24 mouse cellular contexts compared by ENCODE assay signal in the genomic region with DNA sequence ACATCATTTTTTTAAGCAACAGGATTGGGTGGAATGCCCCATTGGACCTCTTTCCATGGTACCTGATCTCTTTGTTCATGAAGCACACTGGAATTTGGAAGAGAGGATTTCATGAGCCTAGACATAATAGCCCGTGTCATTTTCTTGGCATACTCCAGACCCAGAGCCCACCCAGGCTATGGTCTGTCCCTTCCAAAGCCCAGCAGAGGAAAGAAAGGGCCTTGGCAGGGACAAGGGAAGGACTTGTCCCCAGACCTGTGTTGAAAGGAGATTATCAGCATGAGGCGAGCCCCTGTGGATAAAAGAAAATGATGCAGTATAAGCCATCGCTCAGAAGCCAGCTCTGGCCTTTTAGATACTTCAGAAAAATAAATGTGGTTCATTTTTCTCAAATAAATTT.
A peak's percentile ranks its signal among the peaks of the same experiment; 100 is the strongest.
DNase-seq lines count a peak whose midpoint lies in the region; ATAC-seq lines count a peak whose summit lies in the region.
"Had no signal": no experiment of that assay in that cellular context is flagged by ENCODE, and none has a peak within 500 bp of the region (broad histone marks: within the 10 kb centered on the region; RNA-seq: fewer than 3 reads in every experiment).

No protein-coding gene starts in this region.

- peak; percentile 32 to 62 for DNase-seq in cerebellum, postnatal 14 days
- DNase-seq in cerebellum, adult 11-12 months, result no peak
- no peak for DNase-seq in hindbrain, embryonic 14.5 days (ENCODE audit: low spot score)
- no peak for DNase-seq in hindbrain, embryonic 10.5 days (ENCODE audit: low spot score)
- no peak for DNase-seq in thymus, postnatal 25 days
- DNase-seq: adrenal gland, postnatal 25 days; cerebellum, adult 8-10 months; forebrain, postnatal 0 days; heart, postnatal 36 days; kidney, adult 8-10 months; kidney, postnatal 4 days; liver, embryonic 13.5 days; lung, adult 2 months; lung, postnatal 10 days; thymus, adult 2 months; thymus, postnatal 4 days had no signal

- no peak overlapping the region for H3K9ac ChIP-seq in hindbrain, embryonic 14.5 days
- no peak overlapping the region for H3K9ac ChIP-seq in midbrain, embryonic 16.5 days (ENCODE audit: low read depth, low read length)
- no peak overlapping the region for H3K9ac ChIP-seq in midbrain, embryonic 15.5 days
- H3K9ac ChIP-seq: forebrain, postnatal 0 days; limb, embryonic 15.5 days; liver, embryonic 13.5 days had no signal

- no peak overlapping the region for H3K4me2 ChIP-seq in hindbrain, embryonic 14.5 days (replicated peaks)
- no peak overlapping the region for H3K4me2 ChIP-seq in midbrain, embryonic 16.5 days (ENCODE audit: low read length)
- H3K4me2 ChIP-seq in midbrain, embryonic 15.5 days, result no peak overlapping the region
- H3K4me2 ChIP-seq: limb, embryonic 15.5 days; liver, embryonic 13.5 days had no signal

- H3K36me3 ChIP-seq in hindbrain, embryonic 14.5 days (replicated peaks; ENCODE audit: control insufficient read depth, insufficient read depth), result no peaks in the 10 kb centered on the region
- H3K36me3 ChIP-seq in hindbrain, embryonic 10.5 days, result no peaks in the 10 kb centered on the region
- no peaks in the 10 kb centered on the region for H3K36me3 ChIP-seq in midbrain, embryonic 16.5 days (ENCODE audit: control insufficient read depth, insufficient read depth, low read length)
- no peaks in the 10 kb centered on the region for H3K36me3 ChIP-seq in midbrain, embryonic 15.5 days (replicated peaks)
- H3K36me3 ChIP-seq: limb, embryonic 15.5 days; liver, embryonic 13.5 days had no signal

- peak; percentile 69; the same call in 1 of the 2 replicates for ATAC-seq in hindbrain, embryonic 14.5 days (ENCODE audit: low FRiP score)
- peak; percentile 73; the same call in 1 of the 2 replicates for ATAC-seq in midbrain, embryonic 16.5 days
- ATAC-seq in midbrain, embryonic 15.5 days (replicated peaks), result no peak
- ATAC-seq: CD4-positive, CD25-positive, alpha-beta regulatory T cell, adult 4 months; forebrain, postnatal 0 days; intestine, embryonic 16.5 days had no signal

- H3K27me3 ChIP-seq in hindbrain, embryonic 14.5 days (ENCODE audit: control insufficient read depth, insufficient read depth, low read length), result no peaks in the 10 kb centered on the region
- no peaks in the 10 kb centered on the region for H3K27me3 ChIP-seq in hindbrain, embryonic 10.5 days (ENCODE audit: insufficient read depth, poor library complexity, severe bottlenecking)
- H3K27me3 ChIP-seq in midbrain, embryonic 16.5 days (ENCODE audit: control insufficient read depth, insufficient read depth, low read depth, low read length), result no peaks in the 10 kb centered on the region
- H3K27me3 ChIP-seq in midbrain, embryonic 15.5 days (replicated peaks), result no peaks in the 10 kb centered on the region
- H3K27me3 ChIP-seq: liver, embryonic 13.5 days had no signal

- H3K9me3 ChIP-seq in hindbrain, embryonic 14.5 days (ENCODE audit: control insufficient read depth, low read length), result no peaks in the 10 kb centered on the region
- no peaks in the 10 kb centered on the region for H3K9me3 ChIP-seq in hindbrain, embryonic 10.5 days
- no peaks in the 10 kb centered on the region for H3K9me3 ChIP-seq in midbrain, embryonic 16.5 days (replicated peaks; ENCODE audit: control insufficient read depth, low read length, poor library complexity, severe bottlenecking)
- H3K9me3 ChIP-seq in midbrain, embryonic 15.5 days, result no peaks in the 10 kb centered on the region
- H3K9me3 ChIP-seq: limb, embryonic 15.5 days; liver, embryonic 13.5 days had no signal

- no peak overlapping the region for H3K4me3 ChIP-seq in hindbrain, embryonic 14.5 days (replicated peaks; ENCODE audit: low read length)
- no peak overlapping the region for H3K4me3 ChIP-seq in hindbrain, embryonic 10.5 days
- no peak overlapping the region for H3K4me3 ChIP-seq in midbrain, embryonic 16.5 days (ENCODE audit: low read depth, low read length)
- no peak overlapping the region for H3K4me3 ChIP-seq in midbrain, embryonic 15.5 days
- H3K4me3 ChIP-seq: limb, embryonic 10.5 days; limb, embryonic 15.5 days; liver, embryonic 13.5 days had no signal

- no peaks in the 10 kb centered on the region for H3K4me1 ChIP-seq in hindbrain, embryonic 14.5 days (replicated peaks; ENCODE audit: control insufficient read depth, insufficient read depth, low read length)
- no peaks in the 10 kb centered on the region for H3K4me1 ChIP-seq in hindbrain, embryonic 10.5 days (replicated peaks)
- peaks cover 2% of the 10 kb centered on the region; the same call in 1 of the 2 replicates for H3K4me1 ChIP-seq in midbrain, embryonic 16.5 days (ENCODE audit: control insufficient read depth, insufficient read depth, low read length)
- no peaks in the 10 kb centered on the region for H3K4me1 ChIP-seq in midbrain, embryonic 15.5 days
- H3K4me1 ChIP-seq: liver, embryonic 13.5 days had no signal

- WGBS in hindbrain, embryonic 14.5 days, result 51% methylated on average over 3 of the region's 3 CpGs
- 68% methylated on average over 3 of the region's 3 CpGs for WGBS in hindbrain, embryonic 10.5 days
- 17% methylated on average over 3 of the region's 3 CpGs for WGBS in midbrain, embryonic 16.5 days
- WGBS in midbrain, embryonic 15.5 days, result 32% methylated on average over 3 of the region's 3 CpGs

- no peak overlapping the region for H3K27ac ChIP-seq in hindbrain, embryonic 14.5 days
- no peak overlapping the region for H3K27ac ChIP-seq in hindbrain, embryonic 10.5 days
- H3K27ac ChIP-seq in midbrain, embryonic 16.5 days (ENCODE audit: low read length), result no peak overlapping the region
- no peak overlapping the region for H3K27ac ChIP-seq in midbrain, embryonic 15.5 days
- H3K27ac ChIP-seq: kidney, postnatal 0 days; limb, embryonic 10.5 days; limb, embryonic 15.5 days; liver, embryonic 13.5 days; macrophage had no signal

Comparison
In these comparisons a context has a peak if more than half of its experiments do, and no peak if none do; other contexts are left out.
1. DNase-seq: peak in cerebellum, postnatal 14 days (2 of 2); none in cerebellum, adult 11-12 months (single experiment), hindbrain, embryonic 14.5 days (single experiment), hindbrain, embryonic 10.5 days (single experiment) and thymus, postnatal 25 days (single experiment).